Mouse (Mus musculus): Measurements from ENCODE around the gene Hist1h4f. TPM values are rescaled to one million over a fixed set of nuclear protein-coding genes. Genes with fewer than 3 reads are reported as not detected.

Hist1h4f gene
- polyA plus RNA-seq, 1 experiment from 2014 or later: 1.1 TPM

- no peaks in the 10 kb centered on the region for H3K27me3 ChIP-seq (ENCODE audit: insufficient read depth, low read length)
- no peak overlapping the region for H3K4me2 ChIP-seq (ENCODE audit: low read depth, low read length)
- no peak for DNase-seq
- H3K4me3 ChIP-seq (ENCODE audit: low read depth, low read length): no peak overlapping the region
- H3K9ac ChIP-seq (replicated peaks): no peak overlapping the region
- no peaks in the 10 kb centered on the region for H3K9me3 ChIP-seq (ENCODE audit: low read length)
- no peak for ATAC-seq
- TF ChIP-seq CTCF (IDR thresholded peaks at IDR 0.05; ENCODE audit: low read depth) (no peak), EP300 (IDR thresholded peaks at IDR 0.05; ENCODE audit: low read depth) (no peak)
- H3K27ac ChIP-seq (ENCODE audit: low read depth): no peak overlapping the region
- 81% methylated on average over 5 of the region's 5 CpGs for WGBS (ENCODE audit: insufficient replicate concordance)
- no peaks in the 10 kb centered on the region for H3K36me3 ChIP-seq (replicated peaks; ENCODE audit: insufficient read depth, low read length)
- peaks cover 21% of the 10 kb centered on the region for H3K4me1 ChIP-seq (ENCODE audit: insufficient read depth)
These were observed 22.4 kb downstream of the Hist1h4f start for GRCm38 (mm10) chr13:23529005-23529404.

GRCm38 (mm10) chr13:23526312-23526711 is 25.1 kb downstream of the Hist1h4f start:
- peak overlapping the region; percentile 73 for H3K4me2 ChIP-seq (ENCODE audit: low read depth, low read length)
- H3K9me3 ChIP-seq (ENCODE audit: low read length): no peaks in the 10 kb centered on the region
- peak overlapping the region; percentile 42 for H3K9ac ChIP-seq (replicated peaks)
- peaks cover 12% of the 10 kb centered on the region for H3K4me1 ChIP-seq (ENCODE audit: insufficient read depth)
- no peak for ATAC-seq
- peak overlapping the region; percentile 44 for H3K4me3 ChIP-seq (ENCODE audit: low read depth, low read length)
- under 1% methylated on average over 17 of the region's 17 CpGs for WGBS (ENCODE audit: insufficient replicate concordance)
- TF ChIP-seq CTCF (IDR thresholded peaks at IDR 0.05; ENCODE audit: low read depth) (no peak), EP300 (IDR thresholded peaks at IDR 0.05; ENCODE audit: low read depth) (0 out of 2 replicates have a peak, but pooled peaks have one; percentile 16)
- H3K27ac ChIP-seq (ENCODE audit: low read depth): no peak overlapping the region
- no peaks in the 10 kb centered on the region for H3K36me3 ChIP-seq (replicated peaks; ENCODE audit: insufficient read depth, low read length)
- peak; percentile 91 for DNase-seq
- no peaks in the 10 kb centered on the region for H3K27me3 ChIP-seq (ENCODE audit: insufficient read depth, low read length)

GRCm38 (mm10) chr13:23525901-23526300 is 25.5 kb downstream of the Hist1h4f start:
- no peaks in the 10 kb centered on the region for H3K9me3 ChIP-seq (ENCODE audit: low read length)
- H3K4me1 ChIP-seq (ENCODE audit: insufficient read depth): peaks cover 12% of the 10 kb centered on the region
- WGBS (ENCODE audit: insufficient replicate concordance): 3% methylated on average over 10 of the region's 10 CpGs
- no peak overlapping the region for H3K27ac ChIP-seq (ENCODE audit: low read depth)
- H3K4me2 ChIP-seq (ENCODE audit: low read depth, low read length): peak overlapping the region; percentile 73
- no peaks in the 10 kb centered on the region for H3K27me3 ChIP-seq (ENCODE audit: insufficient read depth, low read length)
- no peaks in the 10 kb centered on the region for H3K36me3 ChIP-seq (replicated peaks; ENCODE audit: insufficient read depth, low read length)
- H3K9ac ChIP-seq (replicated peaks): peak overlapping the region; percentile 12; the same call in 1 of the 2 replicates
- TF ChIP-seq CTCF (IDR thresholded peaks at IDR 0.05; ENCODE audit: low read depth) (no peak), EP300 (IDR thresholded peaks at IDR 0.05; ENCODE audit: low read depth) (no peak)
- no peak for ATAC-seq
- H3K4me3 ChIP-seq (ENCODE audit: low read depth, low read length): peak overlapping the region; percentile 44
- peak; percentile 25 for DNase-seq

GRCm38 (mm10) chr13:23524654-23525053 is 26.8 kb downstream of the Hist1h4f start:
- no peak overlapping the region for H3K4me2 ChIP-seq (ENCODE audit: low read depth, low read length)
- no peaks in the 10 kb centered on the region for H3K36me3 ChIP-seq (replicated peaks; ENCODE audit: insufficient read depth, low read length)
- peak; percentile 95 for TF ChIP-seq CTCF (IDR thresholded peaks at IDR 0.05; ENCODE audit: low read depth)
- no peak for TF ChIP-seq EP300 (IDR thresholded peaks at IDR 0.05; ENCODE audit: low read depth)
- H3K27ac ChIP-seq (ENCODE audit: low read depth): no peak overlapping the region
- H3K27me3 ChIP-seq (ENCODE audit: insufficient read depth, low read length): no peaks in the 10 kb centered on the region
- 13% methylated on average over 5 of the region's 5 CpGs for WGBS (ENCODE audit: insufficient replicate concordance)
- DNase-seq (peak; percentile 89), ATAC-seq (peak; percentile 41)
- no peak overlapping the region for H3K9ac ChIP-seq (replicated peaks)
- no peaks in the 10 kb centered on the region for H3K9me3 ChIP-seq (ENCODE audit: low read length)
- H3K4me3 ChIP-seq (ENCODE audit: low read depth, low read length): no peak overlapping the region
- peaks cover 9% of the 10 kb centered on the region for H3K4me1 ChIP-seq (ENCODE audit: insufficient read depth)

GRCm38 (mm10) chr13:23523976-23524375 is 27.5 kb downstream of the Hist1h4f start:
- H3K36me3 ChIP-seq (replicated peaks; ENCODE audit: insufficient read depth, low read length): no peaks in the 10 kb centered on the region
- no peak for DNase-seq
- no peaks in the 10 kb centered on the region for H3K27me3 ChIP-seq (ENCODE audit: insufficient read depth, low read length)
- H3K4me1 ChIP-seq (ENCODE audit: insufficient read depth): peaks cover 12% of the 10 kb centered on the region
- no peak for TF ChIP-seq CTCF (IDR thresholded peaks at IDR 0.05; ENCODE audit: low read depth)
- TF ChIP-seq EP300 (IDR thresholded peaks at IDR 0.05; ENCODE audit: low read depth): no peak
- no peak overlapping the region for H3K4me2 ChIP-seq (ENCODE audit: low read depth, low read length)
- 54% methylated on average over 5 of the region's 5 CpGs for WGBS (ENCODE audit: insufficient replicate concordance)
- H3K4me3 ChIP-seq (ENCODE audit: low read depth, low read length): no peak overlapping the region
- H3K27ac ChIP-seq (ENCODE audit: low read depth): no peak overlapping the region
- H3K9ac ChIP-seq (replicated peaks): no peak overlapping the region
- H3K9me3 ChIP-seq (ENCODE audit: low read length): no peaks in the 10 kb centered on the region
- ATAC-seq: no peak

GRCm38 (mm10) chr13:23521703-23522102 is 29.7 kb downstream of the Hist1h4f start:
- Histone ChIP-seq H3K4me1 (ENCODE audit: insufficient read depth) (peaks cover 12% of the 10 kb centered on the region), H3K4me3 (ENCODE audit: low read depth, low read length) (no peak overlapping the region), H3K36me3 (replicated peaks; ENCODE audit: insufficient read depth, low read length) (no peaks in the 10 kb centered on the region), H3K4me2 (ENCODE audit: low read depth, low read length) (peak overlapping the region; percentile 45), H3K9me3 (ENCODE audit: low read length) (no peaks in the 10 kb centered on the region), H3K9ac (replicated peaks) (no peak overlapping the region), H3K27ac (ENCODE audit: low read depth) (no peak overlapping the region), H3K27me3 (ENCODE audit: insufficient read depth, low read length) (no peaks in the 10 kb centered on the region)
- ATAC-seq: no peak
- peak; percentile 81 for DNase-seq
- TF ChIP-seq EP300 (IDR thresholded peaks at IDR 0.05; ENCODE audit: low read depth) (no peak), CTCF (IDR thresholded peaks at IDR 0.05; ENCODE audit: low read depth) (no peak)
- WGBS (ENCODE audit: insufficient replicate concordance): 2% methylated on average over 14 of the region's 14 CpGs

Measured in liver, postnatal 0 days (tissue).